Mouse (Mus musculus) E14TG2a.4 (cell line): Measurements from ENCODE around the gene Prok1.

Experiments used
- CTCF ChIP-seq: conservative IDR thresholded peaks from 2 replicates; pipeline ENCODE4 v1.5.1; 2014; ENCODE audit warnings: low read length
- NANOG ChIP-seq: IDR thresholded peaks from 2 replicates; pipeline ENCODE4 v1.6.1; 2014; ENCODE audit warnings: borderline replicate concordance, low read length, mixed read lengths
- POU5F1 ChIP-seq: IDR thresholded peaks from 2 replicates; pipeline ENCODE4 v1.6.1; 2014; ENCODE audit warnings: low read length, borderline replicate concordance

DNA sequence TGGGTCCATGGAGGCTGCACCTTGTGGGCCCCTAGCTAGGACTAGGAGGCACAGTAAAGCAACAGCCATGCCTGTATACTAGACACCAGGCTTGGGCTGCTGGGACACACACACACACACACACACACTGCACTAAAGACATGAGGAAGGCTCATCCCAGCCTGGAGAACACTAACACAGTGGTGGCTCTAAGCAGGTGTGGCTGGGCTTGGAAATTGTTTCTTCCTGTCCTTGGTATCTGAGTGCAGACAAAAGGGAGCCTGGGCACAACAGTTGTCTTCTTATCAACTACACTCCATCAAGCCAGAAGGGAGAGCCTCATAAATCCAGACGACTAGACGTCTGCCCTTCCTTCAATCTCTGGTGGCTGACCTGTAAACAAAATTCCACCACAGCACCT is 10.8 kb upstream of the Prok1 start:
- TF ChIP-seq CTCF = no peak
- TF ChIP-seq POU5F1 = no peak
- no peak for TF ChIP-seq NANOG
